Mouse (Mus musculus) liver, adult 2 months (tissue): ENCODE data around the gene Zg16.

Experiments
- CTCF ChIP-seq: fragments of 200-500 bp; IDR thresholded peaks from 2 replicates; pipeline ENCODE4 v1.5.1; 2011; ENCODE audit warnings: low read depth, low read length, control low read depth
- POLR2A ChIP-seq: fragments of 200-500 bp; IDR thresholded peaks from 2 replicates; pipeline ENCODE4 v1.6.1; 2011; ENCODE audit warnings: low read length, control low read depth; ENCODE audit not compliant: insufficient read depth; ENCODE audit errors: extremely low read depth

- 0 out of 2 replicates have a peak, but pooled peaks have one; percentile 1 for TF ChIP-seq CTCF
- TF ChIP-seq POLR2A: no peak
These were observed 21.6 kb downstream of the Zg16 start for GRCm38 (mm10) chr7:127065538-127065937.
